Comparison of ENCODE assay signal across 14 mouse cellular contexts in genomic region chr6:30710371-30711364, GRCm38 (mm10). TPM values are rescaled to one million over a fixed set of nuclear protein-coding genes. Genes with fewer than 3 reads are reported as not detected.
A peak's percentile ranks its signal among the peaks of the same experiment; 100 is the strongest.
DNase-seq lines count a peak whose midpoint lies in the region; ATAC-seq and TF ChIP-seq lines count a peak whose summit lies in the region.
"Had no signal": no experiment of that assay in that cellular context is flagged by ENCODE, and none has a peak within 500 bp of the region (broad histone marks: within the 10 kb centered on the region; RNA-seq: fewer than 3 reads in every experiment).

No protein-coding gene starts in this region.

- H3K4me1 ChIP-seq in kidney, postnatal 0 days (replicated peaks; ENCODE audit: insufficient read depth, low read length) = no peaks in the 10 kb centered on the region; the same call in 1 of the 2 replicates

- H3K4me3 ChIP-seq in kidney, postnatal 0 days (replicated peaks; ENCODE audit: low read depth, low read length) = no peak overlapping the region
- H3K4me3 ChIP-seq: heart, adult 2 months; hindbrain, embryonic 13.5 days; midbrain, embryonic 15.5 days had no signal

- ATAC-seq in kidney, postnatal 0 days (replicated peaks; ENCODE audit: low FRiP score, low read depth) = no peak
- ATAC-seq: midbrain, embryonic 15.5 days had no signal

- H3K27ac ChIP-seq in kidney, postnatal 0 days = 0 out of 2 replicates have a peak overlapping the region, but pooled peaks have one; percentile 32
- H3K27ac ChIP-seq: heart, adult 2 months; hindbrain, embryonic 13.5 days; midbrain, embryonic 15.5 days had no signal

- H3K9me3 ChIP-seq in kidney, postnatal 0 days (replicated peaks; ENCODE audit: low read length) = no peaks in the 10 kb centered on the region
- H3K9me3 ChIP-seq: hindbrain, embryonic 13.5 days; midbrain, embryonic 15.5 days had no signal

- no peak overlapping the region for H3K4me2 ChIP-seq in kidney, postnatal 0 days (ENCODE audit: low read length)
- H3K4me2 ChIP-seq: hindbrain, embryonic 13.5 days; midbrain, embryonic 15.5 days had no signal

- no peaks in the 10 kb centered on the region for H3K27me3 ChIP-seq in kidney, postnatal 0 days (ENCODE audit: insufficient read depth, low read length)
- H3K27me3 ChIP-seq: hindbrain, embryonic 13.5 days; midbrain, embryonic 15.5 days had no signal

- no peaks in the 10 kb centered on the region for H3K36me3 ChIP-seq in kidney, postnatal 0 days (ENCODE audit: insufficient read depth, low read length)
- H3K36me3 ChIP-seq: hindbrain, embryonic 13.5 days; midbrain, embryonic 15.5 days had no signal

- DNase-seq in adrenal gland, postnatal 10 days = peak; percentile 42
- no peak for DNase-seq in adrenal gland, adult 18-20 months (ENCODE audit: low spot score in 2 of 2)
- DNase-seq in kidney, postnatal 0 days (ENCODE audit: low spot score) = no peak
- no peak for DNase-seq in kidney, postnatal 10 days
- peak; percentile 64 for DNase-seq in testis, postnatal 10 days (ENCODE audit: low spot score)
- DNase-seq in testis, postnatal 14 days (ENCODE audit: low spot score) = no peak
- DNase-seq in left cerebral cortex, adult 9 months (ENCODE audit: low spot score in 2 of 2) = no peak
- DNase-seq in layer of hippocampus, postnatal 36 days = no peak
- DNase-seq: cerebellum, postnatal 36 days; heart, adult 2 months; kidney, adult 9 months; thymus, adult 18-20 months had no signal

- TF ChIP-seq CTCF in kidney, postnatal 0 days (IDR thresholded peaks at IDR 0.05; ENCODE audit: low read depth) = no peak

- no peak overlapping the region for H3K9ac ChIP-seq in kidney, postnatal 0 days (ENCODE audit: low read depth, low read length)
- H3K9ac ChIP-seq: hindbrain, embryonic 13.5 days; midbrain, embryonic 15.5 days had no signal

- WGBS in kidney, postnatal 0 days = 42% methylated on average over 25 of the region's 25 CpGs

RNA-seq across cellular contexts. Expression of gene Mest, which starts 12.7 kb away (rescaled TPM):
- 100 to 1,000 TPM; 149 to 191 TPM for total RNA-seq in adrenal gland, postnatal 10 days (2021)
- total RNA-seq in adrenal gland, adult 18-20 months (2021) = 10 to 100 TPM; 27.9 to 28.8 TPM
- polyA plus RNA-seq in kidney, postnatal 0 days (2015; fragmentation: Nextera tagmentation; extraction: Ambion mirVana) = 1,049 and 1,099 TPM in 2 replicates
- 10 to 100 TPM; 48.4 to 52.7 TPM for total RNA-seq in layer of hippocampus, postnatal 36 days (2021)

RNA-seq across cellular contexts. Expression of gene Cep41, which starts 17.1 kb away (rescaled TPM):
- total RNA-seq in adrenal gland, postnatal 10 days (2021) = 1 to 10 TPM; 6.7 to 9.1 TPM
- total RNA-seq in adrenal gland, adult 18-20 months (2021) = 1 to 10 TPM; 6.1 to 7.3 TPM
- 11.9 and 12.1 TPM in 2 replicates for polyA plus RNA-seq in kidney, postnatal 0 days (2015; fragmentation: Nextera tagmentation; extraction: Ambion mirVana)
- 1 to 10 TPM; 6.7 to 6.8 TPM for total RNA-seq in layer of hippocampus, postnatal 36 days (2021)

Comparison
In these comparisons a context has a peak if more than half of its experiments do, and no peak if none do; other contexts are left out.
1. DNase-seq: peak in adrenal gland, postnatal 10 days (single experiment) and testis, postnatal 10 days (single experiment); none in adrenal gland, adult 18-20 months (0 of 2), kidney, postnatal 0 days (single experiment), kidney, postnatal 10 days (single experiment), testis, postnatal 14 days (single experiment), left cerebral cortex, adult 9 months (0 of 2) and layer of hippocampus, postnatal 36 days (0 of 2).